10 mouse cellular contexts compared by ENCODE assay signal in the genomic region with DNA sequence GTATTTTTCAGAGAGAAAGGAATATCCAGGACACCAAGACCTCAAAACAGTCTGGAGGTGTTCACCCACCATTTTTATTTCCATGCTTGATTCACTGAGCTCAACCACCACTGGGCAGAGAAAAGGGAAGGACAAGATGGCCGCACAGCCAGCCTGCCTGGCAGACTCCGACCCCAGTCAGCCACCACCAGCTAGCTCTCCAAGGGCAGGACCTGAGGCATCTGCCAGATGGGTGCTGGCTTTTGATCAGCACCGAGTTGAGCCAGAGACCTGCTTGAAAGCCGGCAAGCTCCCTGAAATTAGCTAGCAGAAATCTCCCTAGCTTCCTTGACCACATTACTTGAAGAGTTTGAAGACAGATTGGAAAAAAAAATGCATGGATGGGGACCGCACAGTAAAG.
A peak's percentile ranks its signal among the peaks of the same experiment; 100 is the strongest.
DNase-seq lines count a peak whose midpoint lies in the region; ATAC-seq and TF ChIP-seq lines count a peak whose summit lies in the region.
"Had no signal": no experiment of that assay in that cellular context is flagged by ENCODE, and none has a peak within 500 bp of the region (broad histone marks: within the 10 kb centered on the region; RNA-seq: fewer than 3 reads in every experiment).

No protein-coding gene starts in this region.

- TF ChIP-seq CTCF in layer of hippocampus, adult 2 months (conservative IDR thresholded peaks at IDR 0.05) = no peak
- no peak for TF ChIP-seq CTCF in hindbrain, postnatal 0 days (IDR thresholded peaks at IDR 0.05; ENCODE audit: low read depth)

- ATAC-seq in forebrain, embryonic 14.5 days = no peak
- no peak for ATAC-seq in hindbrain, postnatal 0 days
- no peak for ATAC-seq in neural tube, embryonic 15.5 days (ENCODE audit: low FRiP score)

- peak overlapping the region; percentile 97 for H3K27ac ChIP-seq in layer of hippocampus, adult 2 months
- peak overlapping the region; percentile 97 for H3K27ac ChIP-seq in forebrain, embryonic 14.5 days (ENCODE audit: low read depth, low read length)
- H3K27ac ChIP-seq in hindbrain, postnatal 0 days = peak overlapping the region; percentile 95
- peak overlapping the region; percentile 95 for H3K27ac ChIP-seq in neural tube, embryonic 15.5 days (replicated peaks)

- WGBS in forebrain, embryonic 14.5 days = 76% methylated on average over 5 of the region's 5 CpGs
- WGBS in hindbrain, postnatal 0 days = 48% methylated on average over 5 of the region's 5 CpGs
- WGBS in neural tube, embryonic 15.5 days = 62% methylated on average over 5 of the region's 5 CpGs

- H3K27me3 ChIP-seq in forebrain, embryonic 14.5 days (replicated peaks; ENCODE audit: control insufficient read depth, insufficient read depth, low read length) = no peaks in the 10 kb centered on the region
- H3K27me3 ChIP-seq in hindbrain, postnatal 0 days (ENCODE audit: insufficient read depth, low read length) = no peaks in the 10 kb centered on the region
- H3K27me3 ChIP-seq in neural tube, embryonic 15.5 days (replicated peaks) = no peaks in the 10 kb centered on the region

- no peak overlapping the region for H3K4me2 ChIP-seq in forebrain, embryonic 14.5 days (ENCODE audit: low read length)
- H3K4me2 ChIP-seq in hindbrain, postnatal 0 days (ENCODE audit: low read depth, low read length) = no peak overlapping the region
- peak overlapping the region; percentile 82 for H3K4me2 ChIP-seq in neural tube, embryonic 15.5 days

- H3K9ac ChIP-seq in forebrain, embryonic 14.5 days (ENCODE audit: low read length) = peak overlapping the region; percentile 67
- H3K9ac ChIP-seq in hindbrain, postnatal 0 days (replicated peaks; ENCODE audit: low read length) = peak overlapping the region; percentile 61; the same call in 1 of the 2 replicates
- peak overlapping the region; percentile 54; the same call in 1 of the 2 replicates for H3K9ac ChIP-seq in neural tube, embryonic 15.5 days (replicated peaks)

- no peak overlapping the region for H3K4me3 ChIP-seq in layer of hippocampus, adult 2 months
- no peak overlapping the region for H3K4me3 ChIP-seq in forebrain, embryonic 14.5 days (ENCODE audit: low read depth, low read length)
- no peak overlapping the region for H3K4me3 ChIP-seq in hindbrain, postnatal 0 days (ENCODE audit: low read length)
- H3K4me3 ChIP-seq in neural tube, embryonic 15.5 days (replicated peaks) = no peak overlapping the region

- DNase-seq in layer of hippocampus, adult 2 months (ENCODE audit: low spot score in 2 of 2) = no peak
- DNase-seq in layer of hippocampus, adult 9-11 months = no peak
- no peak for DNase-seq in forebrain, embryonic 14.5 days (ENCODE audit: low spot score)
- no peak for DNase-seq in hindbrain, postnatal 0 days (ENCODE audit: low spot score)
- no peak for DNase-seq in ovary, postnatal 10 days (ENCODE audit: low spot score)
- DNase-seq in left cerebral cortex, adult 9 months (ENCODE audit: low spot score in 2 of 2) = no peak
- no peak for DNase-seq in left cerebral cortex, adult 8-10 months (ENCODE audit: low spot score in 2 of 2)
- DNase-seq: lung, postnatal 14 days had no signal

- peaks cover 37% of the 10 kb centered on the region for H3K4me1 ChIP-seq in forebrain, embryonic 14.5 days (ENCODE audit: control insufficient read depth, insufficient read depth, low read length)
- peaks cover 9% of the 10 kb centered on the region for H3K4me1 ChIP-seq in hindbrain, postnatal 0 days (ENCODE audit: insufficient read depth, low read length)
- H3K4me1 ChIP-seq in neural tube, embryonic 15.5 days = peaks cover 50% of the 10 kb centered on the region

- no peaks in the 10 kb centered on the region for H3K9me3 ChIP-seq in forebrain, embryonic 14.5 days (replicated peaks; ENCODE audit: control insufficient read depth, low read length)
- H3K9me3 ChIP-seq in hindbrain, postnatal 0 days (ENCODE audit: low read length) = no peaks in the 10 kb centered on the region
- no peaks in the 10 kb centered on the region for H3K9me3 ChIP-seq in neural tube, embryonic 15.5 days (replicated peaks)

- H3K36me3 ChIP-seq in forebrain, embryonic 14.5 days (ENCODE audit: control insufficient read depth, insufficient read depth, low read length) = no peaks in the 10 kb centered on the region
- H3K36me3 ChIP-seq in hindbrain, postnatal 0 days (ENCODE audit: insufficient read depth, low read length) = no peaks in the 10 kb centered on the region
- H3K36me3 ChIP-seq in neural tube, embryonic 15.5 days = no peaks in the 10 kb centered on the region
- H3K36me3 ChIP-seq: G1E had no signal
